Mouse (Mus musculus) A20 (cell line): ENCODE measurements around the gene Snx30.

Experiments
- DNase-seq: peaks from one replicate; pipeline ENCODE4 v3.0.0-alpha.2; 2011; ENCODE audit warnings: low read depth, low spot score

Gene Snx30

GRCm38 (mm10) chr4:59902547-59902946, 96.9 kb downstream of the Snx30 start:
- DNase-seq, result no peak

- no peak for DNase-seq
Measured at GRCm38 (mm10) chr4:59907092-59907491, 101.5 kb downstream of the Snx30 start.

DNA sequence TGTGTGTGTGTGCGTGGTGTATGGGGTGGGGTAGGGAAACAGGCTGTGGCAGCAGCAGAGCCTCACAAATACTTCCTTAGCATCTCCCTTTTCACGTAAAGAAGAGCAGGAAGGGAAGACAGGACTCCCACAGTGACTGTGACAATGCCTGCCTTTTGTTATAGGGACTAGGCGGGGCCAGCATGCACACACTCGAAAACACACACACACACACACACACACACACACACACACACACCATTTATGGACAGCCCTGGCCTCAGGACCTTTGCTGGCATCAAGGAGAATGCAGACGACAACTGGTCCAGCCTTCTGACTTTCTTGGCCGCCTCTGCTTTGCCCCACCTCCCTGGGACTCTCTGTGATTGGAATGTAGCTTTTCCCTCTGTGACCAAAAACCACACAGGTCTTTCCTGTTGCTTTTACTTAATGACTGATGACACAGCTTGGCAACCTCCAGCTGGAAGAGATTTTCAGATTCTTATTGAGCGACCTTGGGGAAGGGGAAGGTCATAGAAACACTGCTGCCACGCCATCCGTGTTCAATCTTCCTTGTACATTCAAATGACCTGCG, 102.1 kb downstream of the Snx30 start:
- DNase-seq, result no peak

- no peak for DNase-seq
Measured at GRCm38 (mm10) chr4:59908785-59909184, 103.1 kb downstream of the Snx30 start.

GRCm38 (mm10) chr4:59914608-59915403, 109.2 kb downstream of the Snx30 start, which contains the start of gene Slc46a2:
TSS of gene Slc46a2 (minus strand) at chr4:59915056.
- DNase-seq, result no peak

DNA sequence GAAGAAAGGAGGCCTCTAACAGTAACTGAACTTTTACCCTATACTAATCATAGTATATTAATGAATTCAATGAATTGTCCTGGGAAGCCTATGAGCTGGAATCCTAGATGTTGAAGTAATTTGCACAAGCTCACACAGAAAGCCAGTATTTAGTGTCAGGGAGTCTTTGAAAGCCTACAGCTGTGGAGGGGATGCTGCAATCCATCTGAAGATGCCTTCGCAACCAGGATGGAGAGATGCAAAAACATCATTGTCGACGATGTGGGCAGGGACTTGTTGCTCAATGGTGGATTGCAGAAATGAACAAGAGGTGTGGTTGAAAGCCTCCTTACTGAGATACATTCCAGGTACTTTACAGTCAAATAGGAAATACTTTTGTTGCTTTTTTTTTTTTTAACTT, 112.3 kb downstream of the Snx30 start:
- DNase-seq, result no peak

DNA sequence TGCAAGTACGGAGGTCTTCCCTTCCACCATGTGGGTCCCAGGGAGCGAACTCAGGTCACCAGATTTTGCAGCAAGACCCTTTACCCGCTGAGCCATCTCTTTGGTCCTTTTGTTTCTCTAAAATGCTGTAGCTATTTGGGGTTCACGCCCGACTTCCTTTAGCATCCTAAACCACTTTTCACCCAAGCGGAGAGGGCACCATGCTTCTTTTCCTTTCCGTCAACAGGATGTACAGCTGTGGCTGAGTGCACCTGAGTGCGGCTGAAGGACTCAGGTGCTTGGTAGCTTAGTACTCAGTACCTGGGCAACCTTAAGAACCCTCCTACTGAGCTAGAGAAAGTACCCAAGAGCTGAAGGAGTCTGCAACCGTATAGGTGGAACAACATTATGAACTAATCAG, 119.4 kb downstream of the Snx30 start:
- peak; percentile 53 for DNase-seq

DNA sequence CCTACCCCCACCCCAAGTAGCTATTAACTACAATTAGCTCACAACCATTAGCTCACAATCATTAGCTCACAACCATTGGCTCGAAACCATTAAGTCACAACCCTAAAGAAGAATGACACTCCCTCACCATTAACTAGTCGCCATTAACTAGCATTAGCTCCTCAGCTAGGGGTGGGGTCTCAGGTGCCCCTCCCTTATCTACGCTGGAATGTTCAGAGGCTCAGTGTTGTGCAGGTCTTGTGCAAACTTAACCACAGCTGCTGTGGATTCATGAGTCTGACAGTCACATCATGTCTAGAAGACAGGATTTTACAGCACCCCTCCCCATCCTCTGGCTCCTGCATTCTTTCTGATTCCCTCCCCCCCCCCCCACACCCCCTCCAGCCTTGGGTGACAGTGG, 122.0 kb downstream of the Snx30 start:
- no peak for DNase-seq

GRCm38 (mm10) chr4:59928347-59928746, 122.7 kb downstream of the Snx30 start:
- peak; percentile 92 for DNase-seq

- peak; percentile 92 for DNase-seq
Measured at GRCm38 (mm10) chr4:59932505-59933281, 127.1 kb downstream of the Snx30 start.

GRCm38 (mm10) chr4:59937543-59937942, 131.9 kb downstream of the Snx30 start:
- DNase-seq, result no peak
